Comparison of ENCODE assay signal across 9 mouse cellular contexts in the genomic region with DNA sequence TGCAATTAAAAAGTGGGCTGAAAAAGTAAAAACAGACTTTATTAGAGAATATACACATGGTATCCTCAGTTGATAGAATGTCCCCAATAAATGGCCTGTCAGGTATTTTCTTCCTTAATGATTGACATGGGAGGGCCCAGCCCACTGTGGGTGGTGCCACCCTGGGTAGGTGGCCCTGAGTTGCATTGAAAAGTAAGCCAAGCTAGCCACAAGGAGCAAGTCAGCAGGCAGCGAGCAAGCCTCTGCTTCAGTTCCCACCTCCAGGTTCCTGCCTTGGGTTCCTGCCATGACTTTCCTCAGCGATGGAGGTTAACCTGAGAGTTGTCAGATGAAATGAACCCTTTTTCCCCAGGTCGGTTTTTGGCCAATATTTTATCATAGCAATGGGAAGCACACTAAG. TPM values are rescaled to one million over a fixed set of nuclear protein-coding genes. Genes with fewer than 3 reads are reported as not detected.
DNase-seq lines count a peak whose midpoint lies in the region; ATAC-seq lines count a peak whose summit lies in the region.
"Had no signal": no experiment of that assay in that cellular context is flagged by ENCODE, and none has a peak within 500 bp of the region (broad histone marks: within the 10 kb centered on the region; RNA-seq: fewer than 3 reads in every experiment).

No protein-coding gene starts in this region.

- no peak for DNase-seq in heart, adult 11 months
- peak; percentile 52 for DNase-seq in A20 (ENCODE audit: low read depth, low spot score)
- DNase-seq in embryonic facial prominence, embryonic 10.5 days (ENCODE audit: low spot score): no peak
- no peak for DNase-seq in frontal cortex, postnatal 14 days (ENCODE audit: low spot score in 2 of 2)
- DNase-seq in adrenal gland, postnatal 14 days: no peak
- DNase-seq in heart, postnatal 10 days: no peak
- DNase-seq: right cerebral cortex, postnatal 25 days had no signal

- H3K9ac ChIP-seq in heart, embryonic 13.5 days: no peak overlapping the region
- no peak overlapping the region for H3K9ac ChIP-seq in limb, embryonic 12.5 days (replicated peaks)

- no peak overlapping the region for H3K4me3 ChIP-seq in heart, embryonic 13.5 days
- H3K4me3 ChIP-seq in embryonic facial prominence, embryonic 10.5 days: peak overlapping the region; percentile 95
- H3K4me3 ChIP-seq in limb, embryonic 12.5 days (replicated peaks): no peak overlapping the region

- H3K4me2 ChIP-seq in heart, embryonic 13.5 days: peak overlapping the region; percentile 92; the same call in 1 of the 2 replicates
- peak overlapping the region; percentile 62 for H3K4me2 ChIP-seq in limb, embryonic 12.5 days

- no peaks in the 10 kb centered on the region for H3K27me3 ChIP-seq in heart, embryonic 13.5 days (replicated peaks)
- H3K27me3 ChIP-seq in embryonic facial prominence, embryonic 10.5 days (replicated peaks; ENCODE audit: low read depth, poor library complexity, severe bottlenecking): no peaks in the 10 kb centered on the region
- H3K27me3 ChIP-seq in limb, embryonic 12.5 days: no peaks in the 10 kb centered on the region

- H3K27ac ChIP-seq in heart, embryonic 13.5 days (replicated peaks): no peak overlapping the region
- H3K27ac ChIP-seq in embryonic facial prominence, embryonic 10.5 days (replicated peaks): peak overlapping the region; percentile 96; the same call in 1 of the 2 replicates
- no peak overlapping the region for H3K27ac ChIP-seq in limb, embryonic 12.5 days

- H3K9me3 ChIP-seq in heart, embryonic 13.5 days: no peaks in the 10 kb centered on the region
- no peaks in the 10 kb centered on the region for H3K9me3 ChIP-seq in embryonic facial prominence, embryonic 10.5 days
- no peaks in the 10 kb centered on the region for H3K9me3 ChIP-seq in limb, embryonic 12.5 days

- intact Hi-C loops in heart, postnatal 10 days (cut with DNase I): loop anchor here (5.0 kb wide), 2 partner anchors 109 to 214 kb away; a partner anchor contains a TSS

- peaks cover 12% of the 10 kb centered on the region for H3K36me3 ChIP-seq in heart, embryonic 13.5 days
- peaks cover 12% of the 10 kb centered on the region for H3K36me3 ChIP-seq in embryonic facial prominence, embryonic 10.5 days (replicated peaks)
- peaks cover 10% of the 10 kb centered on the region for H3K36me3 ChIP-seq in limb, embryonic 12.5 days

- H3K4me1 ChIP-seq in heart, embryonic 13.5 days: peaks cover 26% of the 10 kb centered on the region
- H3K4me1 ChIP-seq in embryonic facial prominence, embryonic 10.5 days: peaks cover 18% of the 10 kb centered on the region
- H3K4me1 ChIP-seq in limb, embryonic 12.5 days (replicated peaks): peaks cover 9% of the 10 kb centered on the region

- 76% methylated on average over 3 of the region's 3 CpGs for WGBS in heart, embryonic 13.5 days
- WGBS in embryonic facial prominence, embryonic 10.5 days: 85% methylated on average over 3 of the region's 3 CpGs
- 86% methylated on average over 3 of the region's 3 CpGs for WGBS in limb, embryonic 12.5 days

- ATAC-seq in heart, embryonic 13.5 days (ENCODE audit: extremely low read depth, insufficient number of reproducible peaks, low FRiP score, low TSS enrichment): no peak
- no peak for ATAC-seq in limb, embryonic 12.5 days (ENCODE audit: insufficient number of reproducible peaks, insufficient read depth, low FRiP score, low TSS enrichment, low read depth)

RNA-seq across cellular contexts. Expression of a gene that starts 0.9 kb away (rescaled TPM):
- polyA plus RNA-seq in heart, embryonic 13.5 days (2015; fragmentation: Nextera tagmentation; extraction: Ambion mirVana): 196 and 215 TPM in 2 replicates
- 310 and 325 TPM in 2 replicates for polyA plus RNA-seq in embryonic facial prominence, embryonic 10.5 days (2016; fragmentation: Nextera tagmentation; extraction: Ambion mirVana)
- polyA plus RNA-seq in limb, embryonic 12.5 days (2016; fragmentation: Nextera tagmentation; extraction: Ambion mirVana): 311 and 313 TPM in 2 replicates
- 149 and 161 TPM in 2 replicates for total RNA-seq in adrenal gland, postnatal 14 days (2021)
- total RNA-seq in heart, postnatal 10 days (2021): 100 to 1,000 TPM; 136 to 142 TPM
